In the genomic region with DNA sequence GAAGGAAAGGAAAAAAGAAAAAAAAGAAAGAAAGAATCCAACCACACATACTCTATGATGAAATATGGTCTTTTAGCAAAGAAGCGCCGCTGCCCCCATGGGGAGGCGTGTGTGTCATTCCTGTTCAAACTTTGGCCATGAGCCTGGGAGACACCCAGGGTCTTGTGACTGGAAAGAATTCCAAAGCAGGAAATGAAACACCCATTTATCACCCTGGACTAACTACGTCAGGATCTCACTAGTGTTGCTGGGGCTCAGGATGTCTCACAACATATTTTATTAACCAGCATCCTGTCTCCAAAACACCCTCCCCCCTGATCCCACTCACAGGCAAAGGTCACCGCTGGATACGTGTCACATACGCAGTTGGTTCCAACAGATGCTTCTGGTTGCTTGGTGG, we compare ENCODE assay signal across 8 mouse cellular contexts. TPM values are rescaled to one million over a fixed set of nuclear protein-coding genes. Genes with fewer than 3 reads are reported as not detected.
DNase-seq lines count a peak whose midpoint lies in the region; ATAC-seq lines count a peak whose summit lies in the region.

No protein-coding gene starts in this region.

- H3K9me3 ChIP-seq in liver, embryonic 12.5 days (replicated peaks): no peaks in the 10 kb centered on the region
- no peaks in the 10 kb centered on the region for H3K9me3 ChIP-seq in heart, embryonic 16.5 days (replicated peaks; ENCODE audit: control insufficient read depth, low read length)
- no peaks in the 10 kb centered on the region for H3K9me3 ChIP-seq in stomach, embryonic 16.5 days (replicated peaks; ENCODE audit: control insufficient read depth, low read length)
- H3K9me3 ChIP-seq in hindbrain, embryonic 11.5 days (ENCODE audit: control insufficient read depth, low read length): no peaks in the 10 kb centered on the region

- 0 out of 2 replicates have a peak, but pooled peaks cover 3% of the 10 kb centered on the region for H3K27me3 ChIP-seq in liver, embryonic 12.5 days (replicated peaks)
- no peaks in the 10 kb centered on the region for H3K27me3 ChIP-seq in heart, embryonic 16.5 days (ENCODE audit: control insufficient read depth, insufficient read depth, low read length)
- H3K27me3 ChIP-seq in stomach, embryonic 16.5 days (ENCODE audit: control insufficient read depth, insufficient read depth, low read length): no peaks in the 10 kb centered on the region
- H3K27me3 ChIP-seq in hindbrain, embryonic 11.5 days (ENCODE audit: control insufficient read depth, insufficient read depth, low read length): no peaks in the 10 kb centered on the region

- ATAC-seq in liver, embryonic 12.5 days: no peak
- ATAC-seq in heart, embryonic 16.5 days (replicated peaks; ENCODE audit: extremely low read depth, insufficient read depth, low FRiP score): no peak
- peak; percentile 30; the same call in 1 of the 2 replicates for ATAC-seq in stomach, embryonic 16.5 days (ENCODE audit: insufficient read depth, low FRiP score)
- ATAC-seq in monocyte, adult 5-6 weeks (replicated peaks; ENCODE audit: insufficient number of reproducible peaks, low FRiP score, low TSS enrichment, poor library complexity, severe bottlenecking): no peak
- no peak for ATAC-seq in hindbrain, embryonic 11.5 days (ENCODE audit: low FRiP score)

- no peak overlapping the region for H3K9ac ChIP-seq in liver, embryonic 12.5 days
- H3K9ac ChIP-seq in heart, embryonic 16.5 days (ENCODE audit: low read length): no peak overlapping the region
- H3K9ac ChIP-seq in stomach, embryonic 16.5 days (ENCODE audit: low read length): no peak overlapping the region
- no peak overlapping the region for H3K9ac ChIP-seq in hindbrain, embryonic 11.5 days (ENCODE audit: low read depth, low read length)

- H3K36me3 ChIP-seq in liver, embryonic 12.5 days: no peaks in the 10 kb centered on the region
- no peaks in the 10 kb centered on the region for H3K36me3 ChIP-seq in heart, embryonic 16.5 days (ENCODE audit: control insufficient read depth, insufficient read depth)
- H3K36me3 ChIP-seq in stomach, embryonic 16.5 days (ENCODE audit: control insufficient read depth, insufficient read depth, low read length): no peaks in the 10 kb centered on the region
- no peaks in the 10 kb centered on the region for H3K36me3 ChIP-seq in hindbrain, embryonic 11.5 days (ENCODE audit: control insufficient read depth, insufficient read depth, low read length)

- H3K4me1 ChIP-seq in liver, embryonic 12.5 days: peaks cover 14% of the 10 kb centered on the region; the same call in 1 of the 2 replicates
- peaks cover 42% of the 10 kb centered on the region for H3K4me1 ChIP-seq in heart, embryonic 16.5 days (ENCODE audit: control insufficient read depth, insufficient read depth, low read length)
- H3K4me1 ChIP-seq in stomach, embryonic 16.5 days (ENCODE audit: control insufficient read depth, insufficient read depth, low read length): peaks cover 25% of the 10 kb centered on the region
- no peaks in the 10 kb centered on the region for H3K4me1 ChIP-seq in hindbrain, embryonic 11.5 days (replicated peaks; ENCODE audit: control insufficient read depth, insufficient read depth, low read length)

- no peak overlapping the region for H3K4me3 ChIP-seq in liver, embryonic 12.5 days
- no peak overlapping the region for H3K4me3 ChIP-seq in heart, embryonic 16.5 days (ENCODE audit: low read length)
- H3K4me3 ChIP-seq in stomach, embryonic 16.5 days (replicated peaks; ENCODE audit: low read length): no peak overlapping the region
- H3K4me3 ChIP-seq in hindbrain, embryonic 11.5 days (ENCODE audit: low read depth, low read length): no peak overlapping the region

- 71% methylated on average over 7 of the region's 7 CpGs for WGBS in liver, embryonic 12.5 days (ENCODE audit: insufficient replicate concordance)
- WGBS in heart, embryonic 16.5 days: 44% methylated on average over 7 of the region's 7 CpGs
- WGBS in stomach, embryonic 16.5 days: 40% methylated on average over 7 of the region's 7 CpGs
- 85% methylated on average over 7 of the region's 7 CpGs for WGBS in hindbrain, embryonic 11.5 days

- H3K4me2 ChIP-seq in liver, embryonic 12.5 days: no peak overlapping the region
- H3K4me2 ChIP-seq in heart, embryonic 16.5 days (ENCODE audit: low read depth, low read length): no peak overlapping the region
- no peak overlapping the region for H3K4me2 ChIP-seq in stomach, embryonic 16.5 days (ENCODE audit: low read depth, low read length)
- H3K4me2 ChIP-seq in hindbrain, embryonic 11.5 days (replicated peaks; ENCODE audit: low read depth, low read length): no peak overlapping the region

- H3K27ac ChIP-seq in liver, embryonic 12.5 days: no peak overlapping the region
- peak overlapping the region; percentile 21; the same call in 1 of the 2 replicates for H3K27ac ChIP-seq in heart, embryonic 16.5 days (ENCODE audit: low read length)
- H3K27ac ChIP-seq in stomach, embryonic 16.5 days (ENCODE audit: low read length): no peak overlapping the region
- H3K27ac ChIP-seq in hindbrain, embryonic 11.5 days (ENCODE audit: low read depth, low read length): no peak overlapping the region

- DNase-seq in liver: peak; percentile 27
- DNase-seq in kidney, postnatal 4 days: peak; percentile 71 to 81
- no peak for DNase-seq in testis, postnatal 14 days (ENCODE audit: low spot score)
- DNase-seq in hindbrain, embryonic 11.5 days (ENCODE audit: low spot score): no peak

RNA-seq across cellular contexts. Expression of a gene that starts 21.3 kb away (rescaled TPM):
- polyA plus RNA-seq in liver, embryonic 12.5 days (2016; fragmentation: Nextera tagmentation; extraction: Ambion mirVana): 0.29 and 0.31 TPM in 2 replicates
- 0.77 and 1.1 TPM in 2 replicates for polyA plus RNA-seq in heart, embryonic 16.5 days (2015; fragmentation: Nextera tagmentation; extraction: Ambion mirVana)
- polyA plus RNA-seq in stomach, embryonic 16.5 days (2015; fragmentation: Nextera tagmentation; extraction: Ambion mirVana): 2.0 and 2.6 TPM in 2 replicates
- 0.43 TPM in 1 of 3 replicates, not detected in the others for total RNA-seq in monocyte, adult 5-6 weeks (2017)
- 0.77 and 1.4 TPM in 2 replicates for polyA plus RNA-seq in hindbrain, embryonic 11.5 days (2014; fragmentation: Nextera tagmentation; extraction: Ambion mirVana)

RNA-seq across cellular contexts. Expression of a gene that starts 31.8 kb away (rescaled TPM):
- 119 and 123 TPM in 2 replicates for polyA plus RNA-seq in liver, embryonic 12.5 days (2016; fragmentation: Nextera tagmentation; extraction: Ambion mirVana)
- polyA plus RNA-seq in heart, embryonic 16.5 days (2015; fragmentation: Nextera tagmentation; extraction: Ambion mirVana): 115 and 121 TPM in 2 replicates
- 2,215 and 3,106 TPM in 2 replicates for polyA plus RNA-seq in stomach, embryonic 16.5 days (2015; fragmentation: Nextera tagmentation; extraction: Ambion mirVana)
- total RNA-seq in monocyte, adult 5-6 weeks (2017): 50.9 to 119 TPM (median 77.1 TPM) in 3 replicates
- polyA plus RNA-seq in hindbrain, embryonic 11.5 days (2014; fragmentation: Nextera tagmentation; extraction: Ambion mirVana): 105 and 116 TPM in 2 replicates

RNA-seq across cellular contexts. Expression of a gene that starts 32.5 kb away (rescaled TPM):
- polyA plus RNA-seq in liver, embryonic 12.5 days (2016; fragmentation: Nextera tagmentation; extraction: Ambion mirVana): 0.04 TPM in 1 of 2 replicates, not detected in the other
- 0.38 and 0.42 TPM in 2 replicates for polyA plus RNA-seq in heart, embryonic 16.5 days (2015; fragmentation: Nextera tagmentation; extraction: Ambion mirVana)
- polyA plus RNA-seq in stomach, embryonic 16.5 days (2015; fragmentation: Nextera tagmentation; extraction: Ambion mirVana): 1.1 TPM in 2 replicates
- total RNA-seq in monocyte, adult 5-6 weeks (2017): 0.19 to 1.3 TPM (median 0.19 TPM) in 3 replicates
- 0.54 and 2.1 TPM in 2 replicates for polyA plus RNA-seq in hindbrain, embryonic 11.5 days (2014; fragmentation: Nextera tagmentation; extraction: Ambion mirVana)

RNA-seq across cellular contexts. Expression of a gene that starts 32.5 kb away (rescaled TPM):
- polyA plus RNA-seq in liver, embryonic 12.5 days (2016; fragmentation: Nextera tagmentation; extraction: Ambion mirVana): 5.3 and 5.9 TPM in 2 replicates
- polyA plus RNA-seq in heart, embryonic 16.5 days (2015; fragmentation: Nextera tagmentation; extraction: Ambion mirVana): 18.4 and 23.3 TPM in 2 replicates
- polyA plus RNA-seq in stomach, embryonic 16.5 days (2015; fragmentation: Nextera tagmentation; extraction: Ambion mirVana): 18.7 and 20.1 TPM in 2 replicates
- total RNA-seq in monocyte, adult 5-6 weeks (2017): 27.6 to 28.1 TPM (median 28.1 TPM) in 3 replicates
- polyA plus RNA-seq in hindbrain, embryonic 11.5 days (2014; fragmentation: Nextera tagmentation; extraction: Ambion mirVana): 10.0 and 12.2 TPM in 2 replicates

RNA-seq across cellular contexts. Expression of a gene that starts 50.9 kb away (rescaled TPM):
- polyA plus RNA-seq in liver, embryonic 12.5 days (2016; fragmentation: Nextera tagmentation; extraction: Ambion mirVana): not detected in 2 replicates
- 0.09 and 0.25 TPM in 2 replicates for polyA plus RNA-seq in heart, embryonic 16.5 days (2015; fragmentation: Nextera tagmentation; extraction: Ambion mirVana)
- 0.04 TPM in 1 of 2 replicates, not detected in the other for polyA plus RNA-seq in stomach, embryonic 16.5 days (2015; fragmentation: Nextera tagmentation; extraction: Ambion mirVana)
- not detected in 3 replicates for total RNA-seq in monocyte, adult 5-6 weeks (2017)
- polyA plus RNA-seq in hindbrain, embryonic 11.5 days (2014; fragmentation: Nextera tagmentation; extraction: Ambion mirVana): 0.36 and 0.37 TPM in 2 replicates

Comparison
In these comparisons a context has a peak if more than half of its experiments do, and no peak if none do; other contexts are left out.
1. DNase-seq: peak in liver (single experiment) and kidney, postnatal 4 days (2 of 2); none in testis, postnatal 14 days (single experiment) and hindbrain, embryonic 11.5 days (single experiment).
2. RNA of a gene that starts 31.8 kb away (polyA plus RNA-seq): 2,215 to 3,106 TPM in stomach, embryonic 16.5 days; 119 to 123 TPM in liver, embryonic 12.5 days, 115 to 121 TPM in heart, embryonic 16.5 days and 105 to 116 TPM in hindbrain, embryonic 11.5 days; every median in the first group is over 10 times any median in the second.